Mouse (Mus musculus): ENCODE measurements around the gene Olfr70.

DNA sequence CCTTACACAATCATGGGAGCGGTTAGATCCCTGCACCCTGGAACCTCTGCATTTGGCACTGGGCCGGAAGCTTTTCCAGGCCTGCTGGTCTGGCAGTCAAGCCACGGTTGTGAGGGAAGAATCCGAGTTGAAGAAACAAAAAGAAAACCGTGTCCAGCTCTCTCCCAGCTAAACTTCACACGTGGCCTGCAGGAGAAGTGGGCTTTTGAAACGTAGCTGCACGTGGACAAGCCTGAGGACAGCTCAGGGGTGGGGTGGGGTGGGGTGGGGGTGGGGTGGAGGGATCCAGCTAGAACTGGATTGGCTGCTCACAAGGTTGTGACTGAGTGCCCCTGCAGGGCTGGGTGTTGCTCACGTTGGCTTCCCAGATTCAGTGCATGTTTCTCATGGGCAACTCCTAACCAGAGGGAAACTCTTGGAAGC, 5.3 kb downstream of the Olfr70 start:
- no peak for TF ChIP-seq POLR2A (IDR thresholded peaks at IDR 0.05; ENCODE audit: low read depth, low read length)
- no peak for TF ChIP-seq CTCF (IDR thresholded peaks at IDR 0.05; ENCODE audit: borderline replicate concordance, insufficient read depth, low read length)
